Mouse (Mus musculus) neural tube, embryonic 12.5 days (tissue): ENCODE results near the gene Ptprn2. TPM values are rescaled to one million over a fixed set of nuclear protein-coding genes. Genes with fewer than 3 reads are reported as not detected.
A peak's percentile ranks its signal among the peaks of the same experiment; 100 is the strongest.

Experiments
- ATAC-seq: fragments of 200-750 bp; cut with Nextera tagmentation; 2 replicates; pipeline ENCODE4 v1.8.0; 2017; ENCODE audit warnings: low read depth, mild to moderate bottlenecking, moderate TSS enrichment, moderate library complexity; ENCODE audit not compliant: low FRiP score
- H3K27ac ChIP-seq: fragments of 300-500 bp; sonication (generic); 2 replicates; pipeline ENCODE4 v1.5.1; 2016
- H3K27me3 ChIP-seq: fragments of 300-500 bp; sonication (generic); replicated peaks from 2 replicates; pipeline ENCODE4 v1.6.1; 2016; ENCODE audit warnings: mild to moderate bottlenecking
- H3K36me3 ChIP-seq: fragments of 300-500 bp; sonication (generic); 2 replicates; pipeline ENCODE4 v1.6.1; 2016; ENCODE audit warnings: mild to moderate bottlenecking
- H3K4me1 ChIP-seq: fragments of 300-500 bp; sonication (generic); 2 replicates; pipeline ENCODE4 v1.6.1; 2016
- H3K4me2 ChIP-seq: fragments of 300-500 bp; sonication (generic); replicated peaks from 2 replicates; pipeline ENCODE4 v1.6.1; 2016; ENCODE audit warnings: mild to moderate bottlenecking
- H3K4me3 ChIP-seq: fragments of 300-500 bp; sonication (generic); 2 replicates; pipeline ENCODE4 v1.5.1; 2016
- H3K9ac ChIP-seq: fragments of 300-500 bp; sonication (generic); 2 replicates; pipeline ENCODE4 v1.6.1; 2016; ENCODE audit warnings: mild to moderate bottlenecking
- H3K9me3 ChIP-seq: fragments of 300-500 bp; sonication (generic); 2 replicates; pipeline ENCODE4 v1.6.1; 2016; ENCODE audit warnings: mild to moderate bottlenecking
- WGBS: fragments of 180-500 bp; shearing (Covaris S2); methylation state at CpG from one replicate; pipeline ENCODE4 v1.1.7; 2016; 5-methylcytosine and 5-hydroxymethylcytosine counted together
- polyA plus RNA-seq: library from polyadenylated mRNA; unstranded; fragments of >200 nt; fragmentation: Nextera tagmentation; extraction: Ambion mirVana; gene quantifications from 2 replicates; pipeline ENCODE4 v1.2.1, GENCODE M21; 2016

Ptprn2 gene
- polyA plus RNA-seq, 1 experiment from 2014 or later = 4.9 TPM

DNA sequence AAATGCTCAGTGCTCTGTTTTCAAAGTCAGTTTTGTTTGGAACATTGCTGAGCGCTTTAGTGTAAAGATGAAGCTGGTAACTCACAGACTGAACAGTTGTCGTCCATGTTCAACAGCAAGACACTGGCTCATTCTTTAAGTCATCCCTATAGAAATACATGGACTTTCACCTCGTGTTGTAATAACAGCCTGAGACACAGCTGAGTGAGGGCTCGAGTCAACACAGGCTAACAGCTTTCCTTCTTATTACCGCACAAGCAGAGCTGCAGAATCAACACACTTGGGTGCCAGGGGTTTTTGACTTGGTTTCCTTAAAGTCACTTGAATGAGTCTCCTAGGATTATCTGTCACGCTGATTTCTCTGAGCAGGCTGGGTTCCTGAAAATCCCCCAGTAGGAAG is 744.8 kb downstream of the Ptprn2 start:
- no peak for ATAC-seq
- Histone ChIP-seq H3K36me3 (peaks cover 9% of the 10 kb centered on the region; the same call in 1 of the 2 replicates), H3K27me3 (no peaks in the 10 kb centered on the region), H3K9ac (no peak overlapping the region), H3K4me3 (no peak overlapping the region), H3K9me3 (no peaks in the 10 kb centered on the region), H3K4me1 (peaks cover 7% of the 10 kb centered on the region; the same call in 1 of the 2 replicates), H3K4me2 (no peak overlapping the region), H3K27ac (no peak overlapping the region)
- 85% methylated on average over 6 of the region's 6 CpGs for WGBS

GRCm38 (mm10) chr12:117231850-117232249 is 746.3 kb downstream of the Ptprn2 start:
- Histone ChIP-seq H3K4me1 (peaks cover 8% of the 10 kb centered on the region; the same call in 1 of the 2 replicates), H3K27ac (no peak overlapping the region), H3K4me3 (no peak overlapping the region), H3K4me2 (no peak overlapping the region), H3K9ac (no peak overlapping the region), H3K36me3 (peaks cover 9% of the 10 kb centered on the region; the same call in 1 of the 2 replicates), H3K9me3 (no peaks in the 10 kb centered on the region), H3K27me3 (no peaks in the 10 kb centered on the region)
- 79% methylated on average over 5 of the region's 5 CpGs for WGBS
- ATAC-seq = no peak

DNA sequence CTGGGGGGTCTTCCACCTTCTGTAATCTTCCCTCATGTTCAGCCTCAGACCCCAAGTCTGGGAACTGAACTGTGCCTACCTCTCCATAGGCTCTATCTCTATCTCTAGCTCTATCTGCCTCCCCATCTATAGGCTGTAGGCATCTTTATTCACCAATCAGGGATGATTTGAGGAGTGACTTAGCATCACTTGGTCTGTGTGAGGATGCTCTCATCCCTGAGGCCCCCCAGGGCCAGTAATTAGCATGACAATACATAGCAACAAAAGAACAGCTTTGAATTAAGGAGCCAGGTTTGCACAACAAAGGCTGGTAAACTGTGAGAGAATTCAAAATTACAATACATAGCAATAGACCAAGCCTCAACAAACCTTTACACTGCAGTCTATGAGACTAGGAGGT is 749.6 kb downstream of the Ptprn2 start:
- Histone ChIP-seq H3K4me2 (no peak overlapping the region), H3K9me3 (no peaks in the 10 kb centered on the region), H3K36me3 (0 out of 2 replicates have a peak, but pooled peaks cover 6% of the 10 kb centered on the region), H3K9ac (no peak overlapping the region), H3K4me3 (no peak overlapping the region), H3K4me1 (peaks cover 8% of the 10 kb centered on the region; the same call in 1 of the 2 replicates), H3K27ac (no peak overlapping the region), H3K27me3 (no peaks in the 10 kb centered on the region)
- ATAC-seq = no peak

GRCm38 (mm10) chr12:117236020-117236734 is 750.7 kb downstream of the Ptprn2 start:
- 0 out of 2 replicates have a peak, but pooled peaks cover 6% of the 10 kb centered on the region for H3K36me3 ChIP-seq
- no peak overlapping the region for H3K4me2 ChIP-seq
- WGBS = 92% methylated on average over 4 of the region's 4 CpGs

DNA sequence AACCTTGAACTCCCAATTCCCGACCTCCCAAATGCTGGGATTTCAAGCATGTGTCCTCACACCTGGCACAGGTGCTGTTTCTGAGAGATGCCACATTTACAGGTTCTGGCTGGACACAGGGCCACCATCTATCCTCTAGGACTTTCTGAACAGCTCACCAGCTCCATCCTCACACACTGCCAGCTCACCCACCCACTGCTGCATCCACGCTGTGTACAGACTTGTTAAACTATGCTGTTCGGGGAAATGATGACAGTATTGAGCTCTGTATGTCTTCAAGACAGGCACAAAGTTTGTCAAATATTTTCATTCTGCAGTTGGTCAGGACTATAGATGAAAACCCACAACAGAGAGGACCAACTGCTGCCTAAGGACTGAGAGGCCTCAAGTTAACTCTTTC is 751.5 kb downstream of the Ptprn2 start:
- peaks cover 8% of the 10 kb centered on the region; the same call in 1 of the 2 replicates for H3K4me1 ChIP-seq
- H3K27ac ChIP-seq = no peak overlapping the region
- no peak overlapping the region for H3K4me3 ChIP-seq
- H3K9ac ChIP-seq = no peak overlapping the region
- H3K9me3 ChIP-seq = no peaks in the 10 kb centered on the region
- H3K4me2 ChIP-seq = no peak overlapping the region
- H3K36me3 ChIP-seq = 0 out of 2 replicates have a peak, but pooled peaks cover 6% of the 10 kb centered on the region
- no peaks in the 10 kb centered on the region for H3K27me3 ChIP-seq
- ATAC-seq = no peak
- 84% methylated on average over 3 of the region's 3 CpGs for WGBS

More at GRCm38 (mm10) chr12:117236020-117236734, 750.7 kb downstream of the Ptprn2 start:
- H3K9me3 ChIP-seq = no peaks in the 10 kb centered on the region
- H3K4me1 ChIP-seq = peaks cover 8% of the 10 kb centered on the region; the same call in 1 of the 2 replicates
- no peak overlapping the region for H3K4me3 ChIP-seq
- no peak for ATAC-seq
- H3K9ac ChIP-seq = no peak overlapping the region
- no peaks in the 10 kb centered on the region for H3K27me3 ChIP-seq
- H3K27ac ChIP-seq = no peak overlapping the region

GRCm38 (mm10) chr12:117239927-117240715 is 754.6 kb downstream of the Ptprn2 start:
- Histone ChIP-seq H3K4me2 (no peak overlapping the region), H3K9me3 (no peaks in the 10 kb centered on the region), H3K36me3 (no peaks in the 10 kb centered on the region), H3K4me3 (no peak overlapping the region), H3K9ac (no peak overlapping the region), H3K27me3 (no peaks in the 10 kb centered on the region), H3K4me1 (peaks cover 2% of the 10 kb centered on the region; the same call in 1 of the 2 replicates), H3K27ac (no peak overlapping the region)
- no peak for ATAC-seq
- WGBS = 67% methylated on average over 9 of the region's 9 CpGs

DNA sequence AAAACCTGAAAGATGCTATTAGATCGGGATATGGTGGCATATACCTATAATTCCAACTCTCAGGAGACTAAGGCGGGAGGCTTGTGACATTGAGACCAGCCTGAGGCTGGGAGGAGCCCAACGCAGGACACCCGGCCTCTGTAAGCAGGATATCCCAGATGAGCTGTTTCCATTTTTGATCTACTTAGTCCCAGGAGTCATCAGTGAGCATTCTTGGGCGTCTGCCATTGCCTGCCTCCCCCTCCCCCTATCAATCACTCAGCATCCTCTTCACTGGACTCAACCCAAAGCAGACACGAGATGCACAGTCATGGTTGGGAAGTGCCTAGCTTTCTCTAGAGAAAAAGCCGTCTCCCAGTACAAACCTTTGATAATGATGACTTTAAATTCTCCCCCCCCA is 756.7 kb downstream of the Ptprn2 start:
- peaks cover 2% of the 10 kb centered on the region; the same call in 1 of the 2 replicates for H3K4me1 ChIP-seq
- WGBS = 59% methylated on average over 7 of the region's 7 CpGs
- no peak overlapping the region for H3K4me3 ChIP-seq
- no peaks in the 10 kb centered on the region for H3K9me3 ChIP-seq
- no peak overlapping the region for H3K9ac ChIP-seq
- no peaks in the 10 kb centered on the region for H3K27me3 ChIP-seq
- no peak overlapping the region for H3K27ac ChIP-seq
- no peak overlapping the region for H3K4me2 ChIP-seq
- ATAC-seq = no peak
- no peaks in the 10 kb centered on the region for H3K36me3 ChIP-seq

GRCm38 (mm10) chr12:117245885-117246478 is 760.5 kb downstream of the Ptprn2 start:
- 51% methylated on average over 17 of the region's 17 CpGs for WGBS
- Histone ChIP-seq H3K9ac (no peak overlapping the region), H3K9me3 (no peaks in the 10 kb centered on the region), H3K4me3 (no peak overlapping the region), H3K4me2 (no peak overlapping the region), H3K36me3 (no peaks in the 10 kb centered on the region; the same call in 1 of the 2 replicates), H3K27ac (no peak overlapping the region), H3K4me1 (peaks cover 10% of the 10 kb centered on the region; the same call in 1 of the 2 replicates), H3K27me3 (no peaks in the 10 kb centered on the region)
- peak; percentile 90 for ATAC-seq

DNA sequence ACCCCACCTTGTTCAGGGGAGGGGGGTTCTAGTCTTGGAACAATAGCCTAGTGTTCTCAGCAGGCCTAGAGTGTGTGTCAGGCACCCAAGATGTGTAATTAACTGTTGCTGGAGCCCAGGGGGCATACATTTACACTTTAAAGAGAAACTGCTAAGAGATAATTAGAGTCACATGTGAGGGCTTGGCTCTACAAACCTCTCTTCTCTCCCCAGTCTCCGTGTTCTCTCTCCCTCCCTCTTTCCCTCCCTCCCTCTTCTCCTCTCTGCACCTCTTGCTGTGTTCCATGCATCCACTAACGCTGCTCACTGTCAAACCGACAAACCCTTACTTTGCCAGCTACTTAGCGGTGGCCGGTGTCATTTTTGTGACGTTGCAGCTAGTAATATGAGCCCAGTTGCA is 764.9 kb downstream of the Ptprn2 start:
- Histone ChIP-seq H3K4me3 (no peak overlapping the region), H3K27me3 (no peaks in the 10 kb centered on the region), H3K36me3 (no peaks in the 10 kb centered on the region; the same call in 1 of the 2 replicates), H3K27ac (no peak overlapping the region; the same call in 1 of the 2 replicates), H3K4me2 (no peak overlapping the region), H3K9ac (no peak overlapping the region), H3K4me1 (peaks cover 24% of the 10 kb centered on the region), H3K9me3 (no peaks in the 10 kb centered on the region)
- no peak for ATAC-seq
- WGBS = 18% methylated on average over 6 of the region's 6 CpGs

- Histone ChIP-seq H3K27ac (no peak overlapping the region), H3K4me3 (no peak overlapping the region), H3K4me1 (peaks cover 30% of the 10 kb centered on the region), H3K4me2 (no peak overlapping the region), H3K9me3 (no peaks in the 10 kb centered on the region), H3K9ac (no peak overlapping the region), H3K27me3 (no peaks in the 10 kb centered on the region), H3K36me3 (no peaks in the 10 kb centered on the region; the same call in 1 of the 2 replicates)
- no peak for ATAC-seq
- WGBS = 28% methylated on average over 11 of the region's 11 CpGs
Measured at GRCm38 (mm10) chr12:117251663-117252425, 766.3 kb downstream of the Ptprn2 start.

DNA sequence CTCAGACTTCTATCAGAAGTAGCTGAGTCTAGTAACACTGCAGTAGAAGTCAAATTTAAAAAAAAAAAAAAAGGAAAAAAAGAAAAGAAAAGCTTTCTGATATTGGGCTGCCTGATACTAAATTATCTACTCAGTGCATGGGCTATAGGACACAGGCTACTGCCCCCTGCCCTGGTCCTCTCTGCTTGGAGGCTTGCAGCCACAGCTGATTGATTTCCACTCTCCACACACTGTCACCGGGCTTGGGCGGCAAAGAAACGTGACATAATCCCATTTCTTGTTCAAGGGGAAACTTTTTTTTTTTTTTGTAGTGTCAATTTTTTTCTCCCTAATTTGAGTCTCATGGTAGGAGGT is 766.9 kb downstream of the Ptprn2 start:
- ATAC-seq = no peak
- no peak overlapping the region for H3K27ac ChIP-seq
- 13% methylated on average over 3 of the region's 3 CpGs for WGBS
- no peak overlapping the region for H3K4me3 ChIP-seq
- no peaks in the 10 kb centered on the region for H3K27me3 ChIP-seq
- peaks cover 36% of the 10 kb centered on the region for H3K4me1 ChIP-seq
- no peaks in the 10 kb centered on the region for H3K9me3 ChIP-seq
- no peak overlapping the region for H3K4me2 ChIP-seq
- no peaks in the 10 kb centered on the region; the same call in 1 of the 2 replicates for H3K36me3 ChIP-seq
- no peak overlapping the region for H3K9ac ChIP-seq
